Mouse (Mus musculus): Measurements from ENCODE around the gene Tnp1. TPM values are rescaled to one million over a fixed set of nuclear protein-coding genes. Genes with fewer than 3 reads are reported as not detected.

Tnp1 gene
- not detected for polyA plus RNA-seq (2014; fragmentation: Illumina TruSeq; extraction: RNeasy Lipid Tissue Mini Kit (QIAGEN cat#74804))

DNA sequence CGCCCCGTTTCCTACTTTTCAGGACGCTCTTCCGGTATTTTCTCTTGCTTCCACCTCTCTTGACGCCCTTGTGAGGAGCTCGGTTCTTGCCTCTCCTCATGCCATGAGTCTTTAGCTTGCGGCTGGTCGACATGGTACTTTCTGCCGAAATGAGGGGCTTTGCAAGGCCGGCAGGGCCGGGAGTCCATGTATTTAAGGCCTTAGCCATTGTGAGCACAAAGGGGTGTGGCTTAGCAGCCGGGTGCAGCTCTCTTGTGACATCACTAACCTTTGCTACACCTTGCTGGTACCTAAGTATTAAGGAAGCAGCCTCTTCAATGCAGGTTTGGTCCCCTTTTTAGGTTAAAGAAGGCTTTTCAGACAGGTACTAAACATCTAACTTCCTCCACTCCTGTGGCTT, at the start of gene Tnp1:
Gene Tnp1, minus strand, starts transcription at position 179 of the 400 bp plus-strand sequence.

Other genes with a start within 250 kb of the Tnp1 start
- 0.86 TPM for gene Igfbp2, start 191.4 kb downstream of the Tnp1 start, polyA plus RNA-seq (2014; fragmentation: Illumina TruSeq; extraction: RNeasy Lipid Tissue Mini Kit (QIAGEN cat#74804))
- gene Igfbp5, start 141.0 kb downstream of the Tnp1 start, polyA plus RNA-seq (2014; fragmentation: Illumina TruSeq; extraction: RNeasy Lipid Tissue Mini Kit (QIAGEN cat#74804)) = 289 TPM